Mouse (Mus musculus): ENCODE measurements at regions not wholly inside any gene's neighbourhood (a gene's known extent, or its start where the extent isn't known, plus 50 kb on each side); places are given as distances from the start of the nearest gene placed in this dataset.

DNA sequence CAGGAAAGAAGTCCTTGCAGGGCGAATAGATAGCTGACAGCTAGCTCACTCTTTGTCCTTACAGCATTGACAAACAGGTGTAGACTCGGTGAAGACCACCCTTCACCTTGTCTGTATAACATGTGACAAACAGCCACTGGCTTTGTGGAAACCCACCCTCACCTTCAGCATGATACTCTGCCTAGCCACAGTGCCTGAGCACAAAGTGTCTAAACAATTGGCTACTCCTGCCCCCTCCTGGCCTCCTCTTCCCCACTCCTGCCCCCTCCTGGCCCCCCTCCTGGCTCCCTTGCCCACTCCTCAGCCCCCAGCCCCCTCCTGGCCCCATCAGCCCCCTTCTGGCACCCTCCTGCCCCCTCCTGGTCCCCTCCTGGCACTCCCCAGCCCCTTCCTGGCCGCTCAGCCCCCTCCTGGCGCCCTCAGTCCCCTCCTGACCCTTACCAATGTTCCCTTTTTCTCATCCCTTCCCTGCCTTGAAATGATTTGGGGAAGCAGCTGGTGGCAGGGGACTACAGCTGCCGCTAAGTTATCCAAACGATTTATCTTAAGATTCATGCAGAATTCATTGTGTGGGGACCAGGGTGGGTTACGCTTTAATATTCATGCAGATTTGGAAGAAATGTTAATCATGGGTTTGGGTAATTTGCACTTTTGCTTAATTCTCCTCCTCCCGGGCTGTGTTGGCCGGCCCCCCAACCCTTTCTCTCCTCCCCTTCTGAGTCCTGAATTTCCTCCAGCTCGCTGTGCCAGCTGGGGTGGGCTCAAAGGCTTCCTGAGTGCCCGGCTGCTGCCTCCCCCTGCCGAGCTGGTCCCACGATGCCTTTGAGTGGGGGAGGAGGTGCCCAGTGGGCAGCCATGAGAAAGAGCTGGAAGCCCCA lies 131.5 kb upstream of the Rpl38 start:
- 21% methylated on average over 13 of the region's 13 CpGs for WGBS
- no peak overlapping the region for H3K4me3 ChIP-seq (ENCODE audit: insufficient read depth, low read depth, low read length)
- no peak overlapping the region for H3K27ac ChIP-seq (ENCODE audit: insufficient read depth, low read depth, low read length)
- H3K4me1 ChIP-seq (ENCODE audit: control insufficient read depth, insufficient read depth, low read length): peaks cover 23% of the 10 kb centered on the region
- TF ChIP-seq POLR2A (IDR thresholded peaks at IDR 0.05; ENCODE audit: insufficient read depth, low read depth, low read length) (no peak), CTCF (IDR thresholded peaks at IDR 0.05; ENCODE audit: insufficient read depth, low read depth, low read length) (no peak)

DNA sequence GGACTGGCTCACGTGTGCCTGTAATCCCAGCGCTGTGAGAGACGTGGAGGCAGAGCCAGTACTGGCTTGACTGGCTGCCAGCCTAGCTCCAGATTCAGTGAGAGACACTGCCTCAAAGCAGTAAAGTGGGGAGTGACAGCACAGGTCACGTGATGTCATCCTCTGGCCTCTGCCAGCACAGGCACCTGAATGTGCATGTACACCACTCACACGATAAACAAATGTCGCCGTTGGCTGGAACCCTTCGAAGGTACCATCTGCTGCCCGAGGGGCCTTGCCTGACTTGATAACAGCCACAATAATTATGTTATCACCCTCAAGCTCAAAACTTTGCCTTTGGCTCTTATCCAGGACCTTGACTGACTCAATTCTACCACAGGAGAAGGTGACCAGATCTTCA lies 132.4 kb upstream of the Rpl38 start:
- peaks cover 23% of the 10 kb centered on the region for H3K4me1 ChIP-seq (ENCODE audit: control insufficient read depth, insufficient read depth, low read length)
- no peak overlapping the region for H3K27ac ChIP-seq (ENCODE audit: insufficient read depth, low read depth, low read length)
- 82% methylated on average over 9 of the region's 9 CpGs for WGBS
- no peak overlapping the region for H3K4me3 ChIP-seq (ENCODE audit: insufficient read depth, low read depth, low read length)
- TF ChIP-seq CTCF (IDR thresholded peaks at IDR 0.05; ENCODE audit: insufficient read depth, low read depth, low read length) (no peak), POLR2A (IDR thresholded peaks at IDR 0.05; ENCODE audit: insufficient read depth, low read depth, low read length) (no peak)

DNA sequence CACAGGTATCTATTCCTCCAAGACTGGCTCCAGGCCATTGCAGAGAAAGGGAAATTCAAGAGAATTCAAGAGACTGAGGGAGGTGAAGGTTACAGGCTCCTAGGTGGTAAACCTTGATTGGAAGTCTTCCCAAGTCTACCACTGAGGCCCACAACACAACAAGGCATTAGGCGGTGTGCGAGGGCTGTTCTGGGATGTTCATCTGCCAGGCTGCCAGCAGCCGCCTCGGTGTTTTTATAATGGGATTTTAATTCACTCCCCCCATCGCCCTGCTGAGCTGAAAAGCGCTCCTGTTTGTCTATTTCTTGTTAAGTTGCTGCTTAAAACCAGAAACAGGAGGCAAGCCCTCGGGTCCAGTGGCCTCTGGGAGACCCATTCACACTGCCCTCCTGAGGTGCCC lies 133.9 kb upstream of the Rpl38 start:
- WGBS: 62% methylated on average over 7 of the region's 7 CpGs
- Histone ChIP-seq H3K4me3 (ENCODE audit: insufficient read depth, low read depth, low read length) (no peak overlapping the region), H3K27ac (ENCODE audit: insufficient read depth, low read depth, low read length) (no peak overlapping the region), H3K4me1 (ENCODE audit: control insufficient read depth, insufficient read depth, low read length) (peaks cover 23% of the 10 kb centered on the region)
- TF ChIP-seq POLR2A (IDR thresholded peaks at IDR 0.05; ENCODE audit: insufficient read depth, low read depth, low read length) (no peak), CTCF (IDR thresholded peaks at IDR 0.05; ENCODE audit: insufficient read depth, low read depth, low read length) (no peak)

DNA sequence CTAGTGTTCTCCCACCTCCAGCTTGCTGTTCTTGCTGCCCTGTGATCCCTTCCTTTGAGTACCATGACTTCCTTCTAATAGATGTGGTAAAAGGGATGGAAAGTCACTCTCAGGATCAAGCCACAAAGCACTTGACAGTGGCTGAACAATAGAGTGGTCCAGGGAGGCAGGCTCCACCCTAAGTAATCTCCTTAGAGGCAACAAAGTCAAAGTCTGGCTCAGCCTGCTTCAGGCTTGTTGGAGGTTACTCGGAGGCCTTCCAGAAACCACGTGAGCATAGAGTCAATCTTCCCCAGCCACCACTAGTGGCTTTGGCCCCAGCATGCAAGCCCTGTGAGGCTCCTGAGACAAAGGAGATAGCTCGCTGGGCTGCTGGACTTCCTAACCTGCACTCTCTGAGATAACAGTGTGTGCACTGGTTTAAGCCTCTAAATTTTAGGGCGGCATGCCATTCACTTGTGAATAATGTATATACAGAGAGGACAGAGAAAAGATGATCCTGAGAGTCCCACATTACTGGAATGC lies 137.0 kb upstream of the Rpl38 start:
- no peak for TF ChIP-seq CTCF (IDR thresholded peaks at IDR 0.05; ENCODE audit: insufficient read depth, low read depth, low read length)
- no peak for TF ChIP-seq POLR2A (IDR thresholded peaks at IDR 0.05; ENCODE audit: insufficient read depth, low read depth, low read length)
- Histone ChIP-seq H3K4me1 (ENCODE audit: control insufficient read depth, insufficient read depth, low read length) (peaks cover 19% of the 10 kb centered on the region), H3K27ac (ENCODE audit: insufficient read depth, low read depth, low read length) (no peak overlapping the region), H3K4me3 (ENCODE audit: insufficient read depth, low read depth, low read length) (no peak overlapping the region)
- 87% methylated on average over 4 of the region's 4 CpGs for WGBS

DNA sequence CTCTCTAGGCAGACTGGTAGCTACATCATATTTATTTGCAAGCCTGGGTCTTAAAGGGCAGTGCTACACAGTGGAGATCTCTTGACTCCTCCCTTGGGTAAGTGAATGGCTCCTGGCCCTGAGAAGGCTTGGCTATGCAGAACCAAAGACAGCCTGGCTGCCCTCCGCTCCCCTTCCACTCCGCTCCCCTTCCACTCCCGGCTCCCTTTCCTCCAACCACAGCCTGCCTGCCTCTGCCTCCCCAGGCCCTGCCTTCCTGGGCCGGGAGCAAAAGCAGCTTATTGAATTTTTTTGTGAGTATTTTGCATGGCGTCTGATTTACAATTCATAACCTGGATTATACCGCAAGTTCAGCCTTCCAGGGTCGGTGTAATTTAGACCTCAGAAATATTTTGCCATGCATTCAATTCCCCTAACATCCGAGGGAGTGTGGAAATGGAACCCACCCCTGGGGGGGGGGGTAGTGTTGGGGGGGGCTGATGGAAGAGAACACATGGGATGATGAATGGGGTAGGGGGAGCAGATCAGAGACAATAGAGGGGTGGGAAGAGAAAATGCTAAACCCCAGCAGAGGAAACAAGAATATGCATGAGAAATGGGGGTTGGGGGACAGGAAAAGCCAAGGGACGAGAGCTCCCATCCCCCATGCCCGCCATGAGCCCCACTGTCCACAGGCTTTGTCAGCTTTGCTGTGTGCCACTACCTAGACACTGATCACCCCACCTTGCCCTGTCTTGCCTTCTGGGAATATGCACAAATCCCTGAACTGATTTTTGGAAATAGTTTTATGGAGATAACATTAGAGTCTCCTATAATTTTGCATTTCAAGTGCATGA lies 139.2 kb upstream of the Rpl38 start:
- Histone ChIP-seq H3K27ac (ENCODE audit: insufficient read depth, low read depth, low read length) (no peak overlapping the region), H3K4me3 (ENCODE audit: insufficient read depth, low read depth, low read length) (no peak overlapping the region), H3K4me1 (ENCODE audit: control insufficient read depth, insufficient read depth, low read length) (peaks cover 12% of the 10 kb centered on the region; the same call in 1 of the 2 replicates)
- TF ChIP-seq CTCF (IDR thresholded peaks at IDR 0.05; ENCODE audit: insufficient read depth, low read depth, low read length) (no peak), POLR2A (IDR thresholded peaks at IDR 0.05; ENCODE audit: insufficient read depth, low read depth, low read length) (no peak)
- 58% methylated on average over 10 of the region's 10 CpGs for WGBS

DNA sequence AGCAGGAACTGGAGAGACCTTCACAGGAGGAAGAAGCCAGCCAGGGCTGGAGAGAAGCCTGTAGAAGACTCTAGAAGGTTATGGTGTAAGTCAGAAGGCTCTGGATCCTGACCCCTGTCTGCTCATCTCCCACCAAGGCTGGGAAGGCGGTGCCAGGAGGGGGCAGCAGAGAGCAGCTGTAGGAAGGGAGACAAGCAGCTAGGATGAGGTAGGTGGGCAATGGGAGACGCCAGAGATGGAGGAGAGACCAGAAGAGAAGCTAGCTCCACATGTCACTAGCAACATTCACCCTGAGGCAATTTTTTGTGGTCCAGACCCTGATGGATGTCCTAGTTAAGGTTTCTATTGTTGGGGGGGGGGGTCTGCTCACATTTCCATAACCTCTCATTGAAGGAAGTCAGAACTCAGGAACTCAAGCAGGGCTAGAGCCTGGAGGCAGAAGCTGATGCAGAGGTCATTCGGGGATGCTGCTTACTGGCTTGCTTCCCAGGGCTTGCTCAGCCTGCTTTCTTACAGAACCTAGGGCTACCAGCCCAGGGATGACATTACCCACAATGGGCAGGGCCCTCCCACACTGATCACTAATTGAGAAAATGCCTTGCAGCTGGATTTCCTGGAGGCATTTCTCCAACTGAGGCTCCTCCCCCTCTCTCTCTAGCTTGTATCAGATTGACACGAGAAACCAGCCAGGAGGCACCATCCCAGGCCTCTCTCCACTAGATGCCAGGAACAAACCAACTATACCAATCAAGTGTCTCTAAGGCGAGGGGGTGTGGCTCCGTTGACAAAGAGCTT lies 144.7 kb upstream of the Rpl38 start:
- 28% methylated on average over 6 of the region's 6 CpGs for WGBS
- no peak for TF ChIP-seq POLR2A (IDR thresholded peaks at IDR 0.05; ENCODE audit: insufficient read depth, low read depth, low read length)
- TF ChIP-seq CTCF (IDR thresholded peaks at IDR 0.05; ENCODE audit: insufficient read depth, low read depth, low read length): peak; percentile 89
- Histone ChIP-seq H3K27ac (ENCODE audit: insufficient read depth, low read depth, low read length) (no peak overlapping the region), H3K4me1 (ENCODE audit: control insufficient read depth, insufficient read depth, low read length) (peaks cover 25% of the 10 kb centered on the region), H3K4me3 (ENCODE audit: insufficient read depth, low read depth, low read length) (no peak overlapping the region)

DNA sequence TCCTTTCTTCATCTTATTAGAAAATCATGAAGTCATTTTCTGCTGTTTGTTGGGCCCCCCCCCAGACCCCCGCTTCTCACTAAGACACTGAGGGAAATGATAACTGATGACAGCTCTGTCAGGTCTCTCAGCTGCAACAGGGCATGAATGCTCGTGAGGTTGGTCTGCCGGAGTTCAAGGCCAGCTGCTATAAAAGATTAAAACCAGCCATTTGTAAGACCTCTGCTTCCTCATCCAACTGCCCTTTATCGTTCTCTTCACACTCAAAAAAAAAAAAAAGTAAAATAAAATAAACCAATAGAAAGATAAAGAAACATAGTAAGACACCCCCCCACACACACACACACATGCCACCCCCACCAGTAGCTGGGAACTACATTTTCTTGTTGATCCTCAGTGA lies 153.0 kb upstream of the Rpl38 start:
- H3K4me1 ChIP-seq (ENCODE audit: control insufficient read depth, insufficient read depth, low read length): peaks cover 10% of the 10 kb centered on the region; the same call in 1 of the 2 replicates
- H3K27ac ChIP-seq (ENCODE audit: insufficient read depth, low read depth, low read length): no peak overlapping the region
- no peak for TF ChIP-seq POLR2A (IDR thresholded peaks at IDR 0.05; ENCODE audit: insufficient read depth, low read depth, low read length)
- TF ChIP-seq CTCF (IDR thresholded peaks at IDR 0.05; ENCODE audit: insufficient read depth, low read depth, low read length): no peak
- WGBS: 81% methylated on average over 4 of the region's 4 CpGs
- H3K4me3 ChIP-seq (ENCODE audit: insufficient read depth, low read depth, low read length): no peak overlapping the region

DNA sequence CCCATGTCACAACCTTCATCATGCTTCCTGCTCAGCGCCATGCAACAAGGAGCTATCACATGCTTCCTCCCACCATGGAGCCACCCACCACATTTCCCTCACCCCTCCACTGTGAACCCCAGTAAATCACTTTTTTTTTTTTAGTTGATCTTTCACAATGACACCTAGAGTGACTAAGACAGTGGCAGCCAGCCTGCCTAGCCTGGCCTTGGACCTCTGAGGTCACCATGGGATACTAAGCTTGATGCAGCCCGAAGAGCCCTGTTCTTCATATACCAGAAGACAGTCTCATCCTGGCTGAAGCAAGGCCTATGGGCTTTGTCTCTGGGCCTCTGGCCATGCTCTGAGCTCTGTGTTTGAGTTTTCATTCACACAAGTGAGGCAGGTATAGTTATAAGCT lies 154.2 kb upstream of the Rpl38 start:
- H3K4me3 ChIP-seq (ENCODE audit: insufficient read depth, low read depth, low read length): no peak overlapping the region
- TF ChIP-seq CTCF (IDR thresholded peaks at IDR 0.05; ENCODE audit: insufficient read depth, low read depth, low read length): no peak
- no peak for TF ChIP-seq POLR2A (IDR thresholded peaks at IDR 0.05; ENCODE audit: insufficient read depth, low read depth, low read length)
- no peak overlapping the region for H3K27ac ChIP-seq (ENCODE audit: insufficient read depth, low read depth, low read length)
- WGBS: 97% methylated on average over 2 of the region's 2 CpGs
- H3K4me1 ChIP-seq (ENCODE audit: control insufficient read depth, insufficient read depth, low read length): peaks cover 10% of the 10 kb centered on the region; the same call in 1 of the 2 replicates
